Mouse (Mus musculus) splenic B cell, adult 2 months (primary cell): ENCODE results near the gene Lrrc7.

Experiments used
- DNase-seq: peaks from one replicate; pipeline ENCODE4 v3.0.0-alpha.2; 2011; ENCODE audit warnings: low read depth, low spot score
- H3K27me3 ChIP-seq: 2 replicates; pipeline ENCODE4 v1.6.1; 2012; ENCODE audit warnings: mild to moderate bottlenecking, low read length, moderate library complexity, mixed read lengths; ENCODE audit not compliant: control insufficient read depth, poor library complexity, insufficient read depth, severe bottlenecking
- H3K36me3 ChIP-seq: 2 replicates; pipeline ENCODE4 v1.6.1; 2012; ENCODE audit warnings: mild to moderate bottlenecking, low read length, moderate library complexity, mixed read lengths; ENCODE audit not compliant: control insufficient read depth, poor library complexity, insufficient read depth, severe bottlenecking

Gene Lrrc7

DNA sequence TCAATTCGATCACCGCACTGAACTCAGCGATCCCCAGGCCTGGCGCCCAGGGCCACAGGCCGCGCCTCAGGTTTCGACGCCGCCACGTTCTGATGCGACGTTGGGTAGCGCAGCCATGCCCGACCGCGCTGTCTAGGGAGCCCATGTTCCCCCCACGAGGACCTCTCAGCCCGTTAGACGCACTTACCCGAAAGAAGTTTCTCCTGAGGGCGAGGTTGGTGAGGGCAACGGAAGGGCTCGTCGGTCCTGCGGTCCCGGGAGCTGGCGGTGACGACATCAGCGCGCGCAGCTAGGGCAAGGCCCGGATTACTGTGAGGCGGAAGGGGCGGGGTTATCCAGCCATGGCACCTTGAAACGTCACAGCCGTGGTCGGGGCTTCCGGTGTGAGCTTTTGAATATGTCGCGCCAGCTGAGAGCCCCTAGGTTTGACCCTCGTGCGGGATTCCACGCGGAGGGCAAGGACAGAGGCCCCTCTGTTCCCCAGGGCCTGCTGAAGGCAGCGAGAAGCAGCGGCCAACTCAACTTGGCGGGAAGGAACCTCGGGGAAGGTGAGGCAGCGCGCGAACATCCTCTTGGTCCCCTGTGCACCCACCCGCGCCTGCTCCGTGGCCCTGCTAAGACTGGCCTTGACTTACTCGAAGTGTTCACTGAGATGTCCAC lies 525.6 kb downstream of the Lrrc7 start, which contains the start of the genes Srsf11 and Lrrc40:
Srsf11 (minus strand) TSS at position 311 of the 660 bp plus-strand sequence.
Lrrc40 (plus strand) TSS at position 334 of the 660 bp plus-strand sequence.
- H3K27me3 ChIP-seq: no peaks in the 10 kb centered on the region; the same call in 1 of the 2 replicates
- peak; percentile 97 for DNase-seq
- no peaks in the 10 kb centered on the region for H3K36me3 ChIP-seq

GRCm38 (mm10) chr3:158035866-158036265 lies 526.2 kb downstream of the Lrrc7 start:
- no peak for DNase-seq
- no peaks in the 10 kb centered on the region; the same call in 1 of the 2 replicates for H3K27me3 ChIP-seq

More at GRCm38 (mm10) chr3:158035866-158036265, 526.2 kb downstream of the Lrrc7 start:
- H3K36me3 ChIP-seq: no peaks in the 10 kb centered on the region
